Mouse (Mus musculus) left cerebral cortex, adult 11 months (tissue): ENCODE data around the gene Hoxd10.
A peak's percentile ranks its signal among the peaks of the same experiment; 100 is the strongest.

ENCODE experiments used
- DNase-seq: peaks from one replicate; pipeline ENCODE4 v3.0.0; 2022; ENCODE audit warnings: low spot score

Gene Hoxd10

GRCm38 (mm10) chr2:74710929-74711543 lies 19.3 kb downstream of the Hoxd10 start:
- no peak for DNase-seq

GRCm38 (mm10) chr2:74711721-74712621 lies 20.2 kb downstream of the Hoxd10 start, which contains the start of the genes Hoxd3 and Hoxd4:
Gene Hoxd3, plus strand, starts transcription at chr2:74711927.
Gene Hoxd4, plus strand, starts transcription at chr2:74711929.
- no peak for DNase-seq

GRCm38 (mm10) chr2:74713239-74714150 lies 21.8 kb downstream of the Hoxd10 start:
- no peak for DNase-seq

DNA sequence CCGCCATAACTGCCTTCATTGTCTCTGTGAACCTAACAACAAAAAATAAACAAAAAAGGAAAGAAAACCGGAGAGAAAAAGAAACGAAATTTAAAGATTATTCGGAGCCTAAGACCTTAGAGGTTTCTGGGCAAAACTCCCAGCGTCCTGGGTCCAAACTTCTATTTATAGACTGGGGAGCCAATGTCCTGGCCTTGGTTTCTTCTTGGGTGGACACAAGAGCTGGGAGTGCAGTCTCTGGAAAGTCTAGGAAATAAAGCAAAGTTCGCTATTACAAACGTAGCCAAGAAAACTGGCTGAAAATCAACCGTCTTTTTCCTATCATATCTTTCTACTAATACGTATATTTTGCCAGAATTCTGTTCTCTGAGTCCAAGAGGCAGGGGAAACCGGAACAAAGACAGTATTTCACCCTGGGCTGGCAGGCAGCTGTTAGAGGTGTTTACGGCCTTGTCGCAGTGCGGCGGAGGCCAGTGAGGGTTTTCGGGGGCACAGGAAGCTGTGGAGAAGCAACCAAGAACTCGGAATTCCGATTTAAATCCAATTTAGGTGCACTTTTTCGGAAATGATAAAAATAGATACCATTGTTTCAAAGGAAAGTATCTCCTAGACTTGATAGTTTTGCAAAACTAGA lies 22.5 kb downstream of the Hoxd10 start:
- no peak for DNase-seq

GRCm38 (mm10) chr2:74714881-74715280 lies 23.2 kb downstream of the Hoxd10 start:
- DNase-seq: no peak

DNA sequence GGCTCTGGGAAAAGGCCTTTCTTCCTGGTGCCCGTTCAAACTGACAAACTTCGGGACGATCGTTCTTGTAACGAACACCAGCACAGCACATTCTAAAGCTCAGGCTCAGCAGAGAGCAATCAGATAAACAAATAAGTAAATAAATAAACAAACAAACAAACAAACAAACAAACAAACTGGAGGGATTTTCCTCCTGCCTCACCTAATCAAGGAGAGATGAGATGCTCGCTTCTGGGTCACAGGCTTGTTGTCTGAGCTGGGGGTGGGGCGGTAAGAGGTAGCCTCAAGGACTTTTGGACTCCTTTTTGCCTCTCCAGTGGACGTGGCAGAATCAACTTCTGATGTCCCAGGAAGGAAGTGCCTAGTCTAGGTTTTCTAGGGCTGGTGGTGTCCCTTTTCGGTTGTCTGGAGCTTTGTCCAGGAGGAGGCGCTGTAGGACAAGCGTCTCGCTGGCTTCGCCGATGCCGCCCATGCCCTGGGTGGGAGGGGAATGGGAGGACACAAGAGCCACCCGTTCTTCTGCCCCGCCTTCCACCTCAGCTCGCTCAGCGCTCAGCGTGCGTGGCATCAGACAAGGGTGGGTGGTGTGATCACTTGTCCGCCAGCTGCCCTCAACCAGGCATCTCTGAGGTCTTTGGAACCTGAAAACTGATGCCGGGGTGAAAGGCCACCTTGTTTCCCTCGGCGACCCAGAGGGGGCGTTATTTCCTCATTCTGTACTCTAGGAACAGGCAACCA lies 23.9 kb downstream of the Hoxd10 start:
- peak; percentile 44 for DNase-seq

GRCm38 (mm10) chr2:74720384-74720783 lies 28.7 kb downstream of the Hoxd10 start:
- DNase-seq: no peak

- no peak for DNase-seq
These were observed 29.3 kb downstream of the Hoxd10 start for GRCm38 (mm10) chr2:74720955-74721491.

GRCm38 (mm10) chr2:74721882-74722281 lies 30.2 kb downstream of the Hoxd10 start:
- no peak for DNase-seq

- no peak for DNase-seq
These were observed 31.2 kb downstream of the Hoxd10 start for GRCm38 (mm10) chr2:74722949-74723348.

DNA sequence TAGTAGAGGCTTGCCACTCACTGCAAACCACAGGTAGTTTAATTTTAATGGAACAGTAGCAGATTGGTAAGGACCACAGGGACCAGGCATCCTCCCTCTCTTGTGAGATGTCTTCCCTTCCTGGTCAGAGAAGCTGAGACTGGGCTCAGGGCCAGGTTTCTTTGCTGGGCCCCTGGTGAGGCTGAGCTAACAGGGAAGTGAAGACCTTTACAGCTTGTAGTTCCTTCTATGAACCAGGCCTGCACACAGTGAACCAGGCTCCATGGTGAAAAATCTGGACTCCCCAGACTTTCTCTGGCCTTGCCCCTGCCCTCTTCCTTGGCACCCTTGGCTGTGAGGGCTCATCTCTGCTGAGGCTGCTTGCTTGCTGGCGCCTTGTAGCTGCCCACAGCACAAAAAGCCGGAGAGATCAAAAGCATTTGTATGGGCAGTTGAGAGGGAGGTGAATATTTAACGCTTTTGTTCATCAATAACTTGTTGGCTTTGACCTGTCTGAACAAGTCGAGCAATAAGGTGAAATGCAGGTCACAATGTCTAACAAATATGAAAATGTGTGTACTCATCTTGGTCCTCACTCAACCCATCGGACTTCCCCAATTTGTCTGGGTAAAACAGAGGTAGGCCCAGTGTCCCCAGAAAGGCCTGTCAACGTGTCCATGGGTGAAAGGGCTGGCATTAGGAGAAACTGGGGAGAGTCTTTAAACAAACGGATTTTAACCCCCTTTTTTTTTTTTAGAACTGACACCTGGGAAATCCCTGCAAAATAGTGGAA lies 32.7 kb downstream of the Hoxd10 start:
- no peak for DNase-seq

DNA sequence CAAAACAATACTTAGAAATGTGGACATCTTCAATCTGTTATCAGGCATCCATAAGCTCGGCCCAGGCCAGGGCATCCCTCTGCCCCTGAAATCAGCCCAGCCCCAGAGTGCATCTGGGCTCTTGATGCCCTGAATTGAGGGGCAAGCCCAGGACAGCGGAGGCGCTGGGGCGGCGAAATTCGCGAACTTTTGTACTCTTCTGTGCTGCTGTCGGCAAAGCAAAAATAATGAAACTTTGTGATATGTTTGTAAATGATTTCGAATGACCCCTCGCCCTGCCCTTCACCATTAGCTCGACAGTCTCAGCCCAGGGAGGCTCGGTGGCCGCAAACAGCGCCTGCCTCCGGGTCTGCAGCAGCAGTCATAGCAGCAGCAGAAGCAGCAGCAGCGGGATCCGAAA lies 33.4 kb downstream of the Hoxd10 start:
- no peak for DNase-seq

GRCm38 (mm10) chr2:74726551-74726950 lies 34.8 kb downstream of the Hoxd10 start, which contains the start of gene Gm28230:
Gene Gm28230, plus strand, starts transcription at chr2:74726728.
- DNase-seq: no peak

- no peak for DNase-seq
These were observed 35.4 kb downstream of the Hoxd10 start for GRCm38 (mm10) chr2:74726973-74727639.

DNA sequence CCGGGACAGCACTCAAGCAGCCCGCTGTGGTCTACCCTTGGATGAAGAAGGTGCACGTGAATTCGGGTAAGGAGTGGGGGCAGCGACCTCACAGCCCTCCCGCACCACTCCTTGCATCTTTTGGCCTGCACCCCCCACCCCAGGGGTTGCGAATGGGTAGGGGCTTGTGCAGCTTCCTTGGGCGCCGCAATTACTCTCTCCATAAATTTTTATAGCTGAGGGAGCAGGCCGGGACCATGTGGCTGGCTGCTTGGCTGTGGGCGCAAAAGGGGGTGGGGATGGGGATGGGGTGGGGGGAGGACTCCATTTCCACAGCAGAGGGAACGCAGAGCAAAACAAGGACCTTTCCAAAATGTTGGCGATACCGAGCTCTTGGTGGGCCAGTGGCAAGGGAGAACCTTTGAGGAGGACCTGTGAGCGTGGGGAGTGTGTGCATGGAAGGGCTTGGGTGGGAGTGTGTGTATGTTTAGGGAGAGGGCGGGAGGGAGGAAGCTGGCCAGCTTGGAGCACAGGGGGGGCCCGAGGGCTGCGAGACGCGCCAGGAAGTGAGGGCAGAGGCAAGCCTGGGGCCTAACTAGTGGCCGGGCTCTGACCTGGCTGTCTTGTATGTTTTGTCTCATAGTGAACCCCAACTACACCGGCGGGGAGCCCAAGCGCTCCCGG lies 36.0 kb downstream of the Hoxd10 start:
- DNase-seq: no peak

GRCm38 (mm10) chr2:74728303-74728680 lies 36.6 kb downstream of the Hoxd10 start:
- no peak for DNase-seq

GRCm38 (mm10) chr2:74730331-74730730 lies 38.6 kb downstream of the Hoxd10 start:
- no peak for DNase-seq

GRCm38 (mm10) chr2:74731055-74731454 lies 39.3 kb downstream of the Hoxd10 start:
- no peak for DNase-seq
